Mouse (Mus musculus): Measurements from ENCODE around the gene Lrrc10b.
A peak's percentile ranks its signal among the peaks of the same experiment; 100 is the strongest.

The Lrrc10b gene

GRCm38 (mm10) chr19:10437521-10437920 is 19.8 kb downstream of the Lrrc10b start:
- peak in 1 of 2 experiments; percentile 32 for DNase-seq

GRCm38 (mm10) chr19:10436726-10437125 is 20.5 kb downstream of the Lrrc10b start:
- DNase-seq: no peak

- peak; percentile 75 to 77 for DNase-seq
Observed at GRCm38 (mm10) chr19:10435908-10436307, 21.4 kb downstream of the Lrrc10b start.

- DNase-seq: no peak
Observed at GRCm38 (mm10) chr19:10434927-10435326, 22.3 kb downstream of the Lrrc10b start.

- DNase-seq: no peak
Observed at GRCm38 (mm10) chr19:10433879-10434540, 23.3 kb downstream of the Lrrc10b start.

- no peak for DNase-seq
Observed at GRCm38 (mm10) chr19:10433225-10433624, 24.0 kb downstream of the Lrrc10b start.

- no peak for DNase-seq
Observed at GRCm38 (mm10) chr19:10431841-10432240, 25.4 kb downstream of the Lrrc10b start.

- no peak for DNase-seq
Observed at GRCm38 (mm10) chr19:10431410-10431809, 25.9 kb downstream of the Lrrc10b start.

- DNase-seq: no peak
Observed at GRCm38 (mm10) chr19:10429371-10429770, 27.9 kb downstream of the Lrrc10b start.

- DNase-seq: no peak
Observed at GRCm38 (mm10) chr19:10427431-10427830, 29.8 kb downstream of the Lrrc10b start.

- no peak for DNase-seq
Observed at GRCm38 (mm10) chr19:10426793-10427192, 30.5 kb downstream of the Lrrc10b start.

GRCm38 (mm10) chr19:10426312-10426711 is 31.0 kb downstream of the Lrrc10b start:
- DNase-seq: no peak

GRCm38 (mm10) chr19:10425484-10426270 is 31.6 kb downstream of the Lrrc10b start:
- DNase-seq: no peak

- DNase-seq: peak in 1 of 2 experiments; percentile 56
Observed at GRCm38 (mm10) chr19:10424751-10425150, 32.5 kb downstream of the Lrrc10b start.

GRCm38 (mm10) chr19:10421986-10422976 is 35.0 kb downstream of the Lrrc10b start:
- DNase-seq: no peak

GRCm38 (mm10) chr19:10417436-10417835 is 39.8 kb downstream of the Lrrc10b start:
- DNase-seq: peak; percentile 11 to 73

- DNase-seq: peak; percentile 33 to 81
Observed at GRCm38 (mm10) chr19:10416889-10417288, 40.4 kb downstream of the Lrrc10b start.

- no peak for DNase-seq
Observed at GRCm38 (mm10) chr19:10415508-10415907, 41.8 kb downstream of the Lrrc10b start.

- peak in 1 of 2 experiments; percentile 57 for DNase-seq
Observed at GRCm38 (mm10) chr19:10413701-10414242, 43.5 kb downstream of the Lrrc10b start.

Measured in kidney, postnatal 25 days (tissue).